Mouse (Mus musculus) liver, embryonic 18 days (tissue): Measurements from ENCODE around the gene Gm15114. TPM values are rescaled to one million over a fixed set of nuclear protein-coding genes. Genes with fewer than 3 reads are reported as not detected.

ENCODE experiments used
- polyA plus RNA-seq: library from polyadenylated mRNA; depleted of rRNA; stranded (reverse); fragments of >200 nt; gene quantifications from 2 replicates; pipeline ENCODE4 v1.2.3, GENCODE M21; 2012; rRNA removed

Gm15114 gene
- polyA plus RNA-seq: not detected in 2 replicates

DNA sequence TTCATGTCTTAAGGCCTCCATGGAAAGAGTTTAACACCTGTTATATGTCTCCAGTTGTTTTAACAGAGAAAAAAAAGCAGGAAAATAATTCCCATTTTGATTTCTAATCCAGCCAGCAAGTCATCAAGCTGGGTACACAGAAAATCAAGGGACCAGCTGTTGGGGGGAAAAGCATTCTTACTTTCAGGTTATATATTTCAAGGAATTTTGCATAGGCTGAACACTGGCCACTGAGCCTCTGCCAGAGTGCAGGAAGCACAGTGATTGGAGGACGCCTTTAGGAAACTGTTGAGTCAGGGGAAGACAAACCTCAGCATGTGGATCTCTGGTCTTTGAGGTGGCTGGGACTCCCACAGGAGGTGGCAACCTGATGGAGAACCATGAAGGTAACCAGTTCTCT, at the start of gene Gm15114:
Gene Gm15114 (plus strand): TSS at position 301 of the 400 bp plus-strand sequence.

Other genes starting within 250 kb of the Gm15114 start
- gene Gm8334, start 126.2 kb downstream of the Gm15114 start, polyA plus RNA-seq: not detected in 2 replicates
- not detected in 2 replicates for gene Gm15127, start 174.6 kb downstream of the Gm15114 start, polyA plus RNA-seq